Mouse (Mus musculus): ENCODE results near the gene Cmtm3. TPM values are rescaled to one million over a fixed set of nuclear protein-coding genes. Genes with fewer than 3 reads are reported as not detected.

Cmtm3 gene
- polyA plus RNA-seq, 2 experiments = 176 to 240 TPM

GRCm38 (mm10) chr8:104369591-104369990 is 30.4 kb downstream of the Cmtm3 start:
- peaks cover 5% of the 10 kb centered on the region; the same call in 1 of the 2 replicates for H3K36me3 ChIP-seq (ENCODE audit: control insufficient read depth, insufficient read depth, low read length)
- no peaks in the 10 kb centered on the region for H3K27me3 ChIP-seq (ENCODE audit: control insufficient read depth, insufficient read depth, low read length)
- no peaks in the 10 kb centered on the region for H3K4me1 ChIP-seq (ENCODE audit: control insufficient read depth, insufficient read depth, low read length)
- no peak for TF ChIP-seq POLR2A (IDR thresholded peaks at IDR 0.05; ENCODE audit: borderline replicate concordance, extremely low read depth, insufficient read depth, insufficient read length)
- 76% methylated on average over 12 of the region's 12 CpGs for WGBS
- no peak overlapping the region for H3K4me2 ChIP-seq (replicated peaks; ENCODE audit: low read depth, low read length, severe bottlenecking)
- H3K9ac ChIP-seq (ENCODE audit: low read depth, low read length, severe bottlenecking) = no peak overlapping the region
- 0 out of 2 replicates have a peak overlapping the region, but pooled peaks have one; percentile 8 for H3K27ac ChIP-seq (replicated peaks; ENCODE audit: low read depth, low read length)
- DNase-seq (ENCODE audit: low spot score) = no peak
- ATAC-seq (ENCODE audit: low FRiP score, low read depth) = no peak
- no peaks in the 10 kb centered on the region for H3K9me3 ChIP-seq (ENCODE audit: control insufficient read depth, low read length)
- no peak overlapping the region for H3K4me3 ChIP-seq (replicated peaks; ENCODE audit: low read length)

DNA sequence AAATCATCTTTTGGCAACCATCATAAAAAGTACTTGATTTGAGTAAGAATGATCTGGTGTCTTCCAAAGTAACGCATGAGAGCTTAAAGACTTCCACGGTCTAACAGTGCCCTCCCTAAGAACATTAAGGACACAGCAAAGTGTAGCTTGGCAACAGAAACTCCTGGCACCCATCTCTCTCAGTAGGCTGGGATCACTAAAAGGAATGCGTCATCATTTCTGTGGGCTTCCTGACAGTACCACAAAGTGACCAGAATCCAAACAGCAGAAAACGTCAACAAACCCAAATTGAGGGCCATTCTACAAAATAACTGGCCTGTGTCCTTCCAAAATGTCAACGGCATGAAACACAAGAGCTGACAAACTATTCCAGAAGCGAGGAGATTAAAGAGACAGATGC is 30.9 kb downstream of the Cmtm3 start:
- Histone ChIP-seq H3K4me2 (replicated peaks; ENCODE audit: low read depth, low read length, severe bottlenecking) (no peak overlapping the region), H3K27ac (replicated peaks; ENCODE audit: low read depth, low read length) (no peak overlapping the region), H3K9me3 (ENCODE audit: control insufficient read depth, low read length) (no peaks in the 10 kb centered on the region), H3K4me1 (ENCODE audit: control insufficient read depth, insufficient read depth, low read length) (peaks cover 4% of the 10 kb centered on the region; the same call in 1 of the 2 replicates), H3K36me3 (ENCODE audit: control insufficient read depth, insufficient read depth, low read length) (peaks cover 5% of the 10 kb centered on the region; the same call in 1 of the 2 replicates), H3K9ac (ENCODE audit: low read depth, low read length, severe bottlenecking) (no peak overlapping the region), H3K4me3 (replicated peaks; ENCODE audit: low read length) (no peak overlapping the region), H3K27me3 (ENCODE audit: control insufficient read depth, insufficient read depth, low read length) (no peaks in the 10 kb centered on the region)
- WGBS = 74% methylated on average over 6 of the region's 6 CpGs
- no peak for TF ChIP-seq POLR2A (IDR thresholded peaks at IDR 0.05; ENCODE audit: borderline replicate concordance, extremely low read depth, insufficient read depth, insufficient read length)
- DNase-seq (ENCODE audit: low spot score) (no peak), ATAC-seq (ENCODE audit: low FRiP score, low read depth) (no peak)

- no peak overlapping the region for H3K4me3 ChIP-seq (replicated peaks; ENCODE audit: low read length)
- WGBS = 85% methylated on average over 6 of the region's 6 CpGs
- no peak for TF ChIP-seq POLR2A (IDR thresholded peaks at IDR 0.05; ENCODE audit: borderline replicate concordance, extremely low read depth, insufficient read depth, insufficient read length)
These were observed 31.9 kb downstream of the Cmtm3 start for GRCm38 (mm10) chr8:104371121-104371520.

DNA sequence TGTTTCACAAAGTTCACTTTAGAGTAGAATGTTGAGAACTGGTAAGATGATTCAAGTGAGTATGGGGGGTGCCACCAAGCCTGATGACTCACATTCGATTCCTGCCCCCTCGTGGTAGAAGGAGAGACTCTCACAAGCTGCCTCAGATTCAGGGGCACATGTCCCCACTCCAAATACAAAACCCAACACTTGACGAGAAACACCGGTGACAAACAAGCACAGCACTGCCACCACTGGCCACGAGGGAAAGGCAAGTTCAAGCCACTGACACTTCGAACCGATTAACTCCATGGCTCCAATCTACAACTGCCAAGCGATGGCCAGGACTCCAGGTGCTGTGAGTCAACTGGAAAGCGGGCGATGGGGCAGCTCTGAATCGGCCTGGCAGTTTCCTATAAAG is 34.6 kb downstream of the Cmtm3 start:
- no peak overlapping the region for H3K27ac ChIP-seq (replicated peaks; ENCODE audit: low read depth, low read length)
- peaks cover 5% of the 10 kb centered on the region; the same call in 1 of the 2 replicates for H3K36me3 ChIP-seq (ENCODE audit: control insufficient read depth, insufficient read depth, low read length)
- no peak overlapping the region for H3K9ac ChIP-seq (ENCODE audit: low read depth, low read length, severe bottlenecking)
- no peak for TF ChIP-seq POLR2A (IDR thresholded peaks at IDR 0.05; ENCODE audit: borderline replicate concordance, extremely low read depth, insufficient read depth, insufficient read length)
- H3K4me2 ChIP-seq (replicated peaks; ENCODE audit: low read depth, low read length, severe bottlenecking) = no peak overlapping the region
- no peaks in the 10 kb centered on the region for H3K9me3 ChIP-seq (ENCODE audit: control insufficient read depth, low read length)
- WGBS = 74% methylated on average over 11 of the region's 11 CpGs
- no peak for DNase-seq (ENCODE audit: low spot score)
- no peak for ATAC-seq (ENCODE audit: low FRiP score, low read depth)
- peaks cover 8% of the 10 kb centered on the region; the same call in 1 of the 2 replicates for H3K4me1 ChIP-seq (ENCODE audit: control insufficient read depth, insufficient read depth, low read length)
- no peaks in the 10 kb centered on the region for H3K27me3 ChIP-seq (ENCODE audit: control insufficient read depth, insufficient read depth, low read length)
- H3K4me3 ChIP-seq (replicated peaks; ENCODE audit: low read length) = no peak overlapping the region

More at GRCm38 (mm10) chr8:104371121-104371520, 31.9 kb downstream of the Cmtm3 start:
- no peak overlapping the region for H3K9ac ChIP-seq (ENCODE audit: low read depth, low read length, severe bottlenecking)
- peaks cover 8% of the 10 kb centered on the region; the same call in 1 of the 2 replicates for H3K4me1 ChIP-seq (ENCODE audit: control insufficient read depth, insufficient read depth, low read length)
- no peaks in the 10 kb centered on the region for H3K9me3 ChIP-seq (ENCODE audit: control insufficient read depth, low read length)
- H3K27ac ChIP-seq (replicated peaks; ENCODE audit: low read depth, low read length) = no peak overlapping the region
- no peaks in the 10 kb centered on the region for H3K27me3 ChIP-seq (ENCODE audit: control insufficient read depth, insufficient read depth, low read length)
- no peak for DNase-seq (ENCODE audit: low spot score)
- no peak overlapping the region for H3K4me2 ChIP-seq (replicated peaks; ENCODE audit: low read depth, low read length, severe bottlenecking)
- peaks cover 5% of the 10 kb centered on the region; the same call in 1 of the 2 replicates for H3K36me3 ChIP-seq (ENCODE audit: control insufficient read depth, insufficient read depth, low read length)
- ATAC-seq (ENCODE audit: low FRiP score, low read depth) = no peak

- ATAC-seq (ENCODE audit: low FRiP score, low read depth) (no peak), DNase-seq (ENCODE audit: low spot score) (no peak)
- Histone ChIP-seq H3K4me2 (replicated peaks; ENCODE audit: low read depth, low read length, severe bottlenecking) (no peak overlapping the region), H3K36me3 (ENCODE audit: control insufficient read depth, insufficient read depth, low read length) (peaks cover 5% of the 10 kb centered on the region; the same call in 1 of the 2 replicates), H3K27me3 (ENCODE audit: control insufficient read depth, insufficient read depth, low read length) (no peaks in the 10 kb centered on the region), H3K9me3 (ENCODE audit: control insufficient read depth, low read length) (no peaks in the 10 kb centered on the region), H3K9ac (ENCODE audit: low read depth, low read length, severe bottlenecking) (no peak overlapping the region), H3K4me3 (replicated peaks; ENCODE audit: low read length) (no peak overlapping the region), H3K27ac (replicated peaks; ENCODE audit: low read depth, low read length) (no peak overlapping the region), H3K4me1 (ENCODE audit: control insufficient read depth, insufficient read depth, low read length) (peaks cover 8% of the 10 kb centered on the region; the same call in 1 of the 2 replicates)
- TF ChIP-seq POLR2A (IDR thresholded peaks at IDR 0.05; ENCODE audit: borderline replicate concordance, extremely low read depth, insufficient read depth, insufficient read length) = no peak
- WGBS = 69% methylated on average over 11 of the region's 11 CpGs
These were observed 35.1 kb downstream of the Cmtm3 start for GRCm38 (mm10) chr8:104374269-104374668.

Data from limb, embryonic 14.5 days (tissue).